Mouse (Mus musculus) myocyte (in vitro differentiated cells): ENCODE results near the gene Raly. TPM values are rescaled to one million over a fixed set of nuclear protein-coding genes. Genes with fewer than 3 reads are reported as not detected.

Source experiments
- H3K27me3 ChIP-seq: one replicate; pipeline ENCODE4 v1.6.1; 2011; ENCODE audit not compliant: control insufficient read depth, insufficient read depth, insufficient read length
- H3K36me3 ChIP-seq: one replicate; pipeline ENCODE4 v1.6.1; 2011; ENCODE audit not compliant: control insufficient read depth, insufficient read depth
- H3K4me2 ChIP-seq: one replicate; pipeline ENCODE4 v1.6.1; 2011; ENCODE audit warnings: low read depth, control low read depth
- H3K4me3 ChIP-seq: one replicate; pipeline ENCODE4 v1.5.1; 2011; ENCODE audit warnings: mild to moderate bottlenecking, control low read depth, moderate library complexity
- H3K79me2 ChIP-seq: one replicate; pipeline ENCODE4 v1.6.1; 2011; ENCODE audit not compliant: control insufficient read depth, insufficient read depth
- H3ac ChIP-seq: one replicate; pipeline ENCODE4 v1.6.1; 2011; ENCODE audit not compliant: control insufficient read depth, insufficient read length
- CEBPB ChIP-seq: IDR thresholded peaks from 2 replicates; pipeline ENCODE4 v1.6.1; 2011; ENCODE audit warnings: mild to moderate bottlenecking, moderate library complexity; ENCODE audit not compliant: poor library complexity, insufficient read depth, severe bottlenecking
- E2F4 ChIP-seq: IDR thresholded peaks from one replicate; pipeline ENCODE4 v1.6.1; 2011; ENCODE audit warnings: mild to moderate bottlenecking, control low read depth, moderate library complexity; ENCODE audit not compliant: insufficient read depth
- MAX ChIP-seq: IDR thresholded peaks from one replicate; pipeline ENCODE4 v1.6.1; 2011; ENCODE audit warnings: low read depth, mild to moderate bottlenecking, control low read depth
- MYOD1 ChIP-seq, 3 experiments: IDR thresholded peaks; one replicate each; pipeline ENCODE4 v1.6.1; 2011; ENCODE audit warnings: control low read depth in 2 of 3, low read depth in 2 of 3, mild to moderate bottlenecking in 2 of 3, moderate library complexity in 1 of 3; ENCODE audit not compliant: insufficient read length in 2 of 3, control insufficient read depth in 1 of 3
- MYOG ChIP-seq, 3 experiments: IDR thresholded peaks; one replicate each; pipeline ENCODE4 v1.6.1; 2011; ENCODE audit warnings: control low read depth in 2 of 3, low read depth in 2 of 3, mild to moderate bottlenecking in 2 of 3; ENCODE audit not compliant: insufficient read length in 2 of 3, control insufficient read depth in 1 of 3, insufficient read depth in 1 of 3
- POLR2A ChIP-seq: IDR thresholded peaks from one replicate; pipeline ENCODE4 v1.6.1; 2011; ENCODE audit warnings: low read depth, mild to moderate bottlenecking, control low read depth, moderate library complexity; ENCODE audit not compliant: insufficient read length
- POLR2AphosphoS2 ChIP-seq: IDR thresholded peaks from one replicate; pipeline ENCODE4 v1.6.1; 2011; ENCODE audit warnings: low read depth, control low read depth; ENCODE audit not compliant: insufficient read length
- REST ChIP-seq: IDR thresholded peaks from one replicate; pipeline ENCODE4 v1.6.1; 2011; ENCODE audit warnings: mild to moderate bottlenecking, control low read depth, moderate library complexity; ENCODE audit not compliant: insufficient read depth, insufficient read length
- SRF ChIP-seq: IDR thresholded peaks from one replicate; pipeline ENCODE4 v1.6.1; 2011; ENCODE audit warnings: low read depth; ENCODE audit not compliant: control insufficient read depth, insufficient read length
- TCF12 ChIP-seq: IDR thresholded peaks from one replicate; pipeline ENCODE4 v1.6.1; 2011; ENCODE audit warnings: mild to moderate bottlenecking, control low read depth; ENCODE audit not compliant: poor library complexity, insufficient read depth, severe bottlenecking
- TCF3 ChIP-seq: IDR thresholded peaks from one replicate; pipeline ENCODE4 v1.6.1; 2011; ENCODE audit warnings: low read depth, control low read depth; ENCODE audit not compliant: insufficient read length
- USF1 ChIP-seq: IDR thresholded peaks from one replicate; pipeline ENCODE4 v1.6.1; 2011; ENCODE audit warnings: low read depth, mild to moderate bottlenecking, control low read depth, moderate library complexity
- polyA plus RNA-seq: library from polyadenylated mRNA; unstranded; fragments of >200 nt; fragmentation: generic; extraction: Trizol; gene quantifications from one replicate; pipeline ENCODE4 v1.2.1, GENCODE M21; 2012; ENCODE audit warnings: missing spikeins

Gene Raly
- polyA plus RNA-seq, 1 experiment, result 379 TPM

GRCm38 (mm10) chr2:154757691-154758090, 33.2 kb upstream of the Raly start:
- H3ac ChIP-seq, result no peak overlapping the region

DNA sequence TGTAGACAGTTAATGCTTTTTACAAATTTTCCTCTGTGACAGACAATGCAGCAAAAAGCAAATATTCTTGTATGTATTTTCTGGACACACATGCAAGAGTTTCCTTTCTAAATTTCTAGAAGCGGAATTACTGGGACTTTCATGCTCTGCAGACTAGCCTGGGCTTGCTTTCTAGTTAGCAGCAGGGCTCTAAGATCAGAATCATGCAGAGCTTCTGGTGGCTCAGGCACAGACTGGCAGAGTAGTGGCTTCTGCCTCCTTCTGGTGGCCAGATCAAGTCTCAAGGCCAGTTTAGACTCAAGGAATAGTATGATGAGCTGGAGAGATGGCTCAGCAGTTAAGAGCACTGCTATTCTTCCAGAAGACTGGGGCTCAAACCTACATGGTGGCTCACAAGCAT, 32.4 kb upstream of the Raly start:
- H3K79me2 ChIP-seq, result no peaks in the 10 kb centered on the region
- H3K4me3 ChIP-seq, result no peak overlapping the region
- no peaks in the 10 kb centered on the region for H3K27me3 ChIP-seq
- H3K36me3 ChIP-seq, result no peaks in the 10 kb centered on the region
- H3ac ChIP-seq, result no peak overlapping the region
- no peak overlapping the region for H3K4me2 ChIP-seq
- TF ChIP-seq E2F4 (no peak), POLR2A (no peak), TCF12 (no peak), MYOG (IDR thresholded peaks at IDR 0.05; ENCODE audit: control insufficient read depth in 1 of 3, insufficient read depth in 1 of 3, insufficient read length in 2 of 3, low read depth in 2 of 3) (no peak), REST (no peak), MAX (no peak), TCF3 (no peak), POLR2AphosphoS2 (no peak), USF1 (no peak), MYOD1 (IDR thresholded peaks at IDR 0.05; ENCODE audit: control insufficient read depth in 1 of 3, insufficient read length in 2 of 3, low read depth in 2 of 3) (no peak), CEBPB (no peak), SRF (no peak)

More at GRCm38 (mm10) chr2:154757691-154758090, 33.2 kb upstream of the Raly start:
- no peaks in the 10 kb centered on the region for H3K36me3 ChIP-seq
- TF ChIP-seq MAX, result no peak
- TF ChIP-seq TCF12, result no peak
- no peak for TF ChIP-seq REST
- no peak for TF ChIP-seq E2F4
- TF ChIP-seq MYOD1 (IDR thresholded peaks at IDR 0.05; ENCODE audit: control insufficient read depth in 1 of 3, insufficient read length in 2 of 3, low read depth in 2 of 3), result no peak
- no peak for TF ChIP-seq TCF3
- no peak for TF ChIP-seq POLR2AphosphoS2
- TF ChIP-seq MYOG (IDR thresholded peaks at IDR 0.05; ENCODE audit: control insufficient read depth in 1 of 3, insufficient read depth in 1 of 3, insufficient read length in 2 of 3, low read depth in 2 of 3), result no peak
- no peak for TF ChIP-seq USF1
- TF ChIP-seq SRF, result no peak
- TF ChIP-seq POLR2A, result no peak
- no peak for TF ChIP-seq CEBPB
- no peak overlapping the region for H3K4me2 ChIP-seq
- H3K27me3 ChIP-seq, result no peaks in the 10 kb centered on the region
- H3K79me2 ChIP-seq, result no peaks in the 10 kb centered on the region
- H3K4me3 ChIP-seq, result no peak overlapping the region

DNA sequence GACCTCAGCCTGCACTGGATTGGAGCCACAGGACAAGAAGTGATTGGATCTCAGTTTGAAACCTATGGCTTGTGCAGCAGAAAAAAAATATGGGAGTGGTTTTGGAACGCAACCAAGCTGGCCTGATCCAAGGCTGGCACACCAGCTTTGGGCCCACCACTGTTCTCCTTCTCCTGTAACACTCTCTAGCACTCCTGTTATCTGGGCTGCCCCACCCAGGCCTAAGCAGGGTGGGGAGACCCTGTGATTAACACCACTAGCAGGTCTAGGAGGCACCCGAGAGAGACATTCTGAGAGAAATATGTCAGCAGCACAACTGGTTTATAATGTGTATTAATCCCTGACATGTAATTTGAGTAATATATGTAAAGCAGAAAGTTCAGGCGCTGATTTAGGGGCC, 27.7 kb upstream of the Raly start:
- Histone ChIP-seq H3K27me3 (no peaks in the 10 kb centered on the region), H3ac (no peak overlapping the region), H3K79me2 (no peaks in the 10 kb centered on the region), H3K4me2 (no peak overlapping the region), H3K4me3 (no peak overlapping the region), H3K36me3 (no peaks in the 10 kb centered on the region)
- TF ChIP-seq POLR2AphosphoS2 (no peak), SRF (no peak), USF1 (no peak), MAX (no peak), MYOD1 (IDR thresholded peaks at IDR 0.05; ENCODE audit: control insufficient read depth in 1 of 3, insufficient read length in 2 of 3, low read depth in 2 of 3) (no peak), E2F4 (no peak), POLR2A (no peak), TCF12 (no peak), REST (no peak), TCF3 (no peak), MYOG (IDR thresholded peaks at IDR 0.05; ENCODE audit: control insufficient read depth in 1 of 3, insufficient read depth in 1 of 3, insufficient read length in 2 of 3, low read depth in 2 of 3) (no peak), CEBPB (no peak)

GRCm38 (mm10) chr2:154764828-154765497, 25.9 kb upstream of the Raly start:
- H3ac ChIP-seq, result no peak overlapping the region

GRCm38 (mm10) chr2:154765554-154766008, 25.3 kb upstream of the Raly start:
- TF ChIP-seq REST (no peak), TCF3 (no peak), E2F4 (no peak), MYOD1 (IDR thresholded peaks at IDR 0.05; ENCODE audit: control insufficient read depth in 1 of 3, insufficient read length in 2 of 3, low read depth in 2 of 3) (no peak), CEBPB (no peak), MAX (no peak), USF1 (no peak), POLR2AphosphoS2 (no peak), SRF (no peak), TCF12 (no peak), MYOG (IDR thresholded peaks at IDR 0.05; ENCODE audit: control insufficient read depth in 1 of 3, insufficient read depth in 1 of 3, insufficient read length in 2 of 3, low read depth in 2 of 3) (no peak), POLR2A (no peak)
- Histone ChIP-seq H3K79me2 (no peaks in the 10 kb centered on the region), H3K36me3 (no peaks in the 10 kb centered on the region), H3K27me3 (no peaks in the 10 kb centered on the region), H3K4me3 (no peak overlapping the region), H3K4me2 (no peak overlapping the region), H3ac (no peak overlapping the region)

More at GRCm38 (mm10) chr2:154764828-154765497, 25.9 kb upstream of the Raly start:
- H3K4me3 ChIP-seq, result no peak overlapping the region
- H3K36me3 ChIP-seq, result no peaks in the 10 kb centered on the region
- TF ChIP-seq MYOD1 (IDR thresholded peaks at IDR 0.05; ENCODE audit: control insufficient read depth in 1 of 3, insufficient read length in 2 of 3, low read depth in 2 of 3), result no peak
- TF ChIP-seq MAX, result no peak
- TF ChIP-seq CEBPB, result no peak
- H3K4me2 ChIP-seq, result no peak overlapping the region
- H3K79me2 ChIP-seq, result no peaks in the 10 kb centered on the region
- H3K27me3 ChIP-seq, result no peaks in the 10 kb centered on the region
